Mouse (Mus musculus) heart, embryonic 16.5 days (tissue): Measurements from ENCODE around the gene Lrrc7. TPM values are rescaled to one million over a fixed set of nuclear protein-coding genes. Genes with fewer than 3 reads are reported as not detected.
A peak's percentile ranks its signal among the peaks of the same experiment; 100 is the strongest.

ENCODE experiments used
- ATAC-seq: fragments of 200-750 bp; cut with Nextera tagmentation; replicated peaks from 2 replicates; pipeline ENCODE4 v1.8.0; 2017; ENCODE audit warnings: moderate number of reproducible peaks; ENCODE audit not compliant: insufficient read depth, low FRiP score; ENCODE audit errors: extremely low read depth
- H3K27ac ChIP-seq: fragments of 300-500 bp; sonication (generic); 2 replicates; pipeline ENCODE4 v1.5.1; 2014; ENCODE audit warnings: mild to moderate bottlenecking, low read length, control low read depth, moderate library complexity
- H3K27me3 ChIP-seq: fragments of 300-500 bp; sonication (generic); 2 replicates; pipeline ENCODE4 v1.6.1; 2014; ENCODE audit warnings: low read length, mixed read lengths; ENCODE audit not compliant: control insufficient read depth, insufficient read depth
- H3K36me3 ChIP-seq: fragments of 300-500 bp; sonication (generic); 2 replicates; pipeline ENCODE4 v1.6.1; 2014; ENCODE audit not compliant: control insufficient read depth, insufficient read depth
- H3K4me1 ChIP-seq: fragments of 300-500 bp; sonication (generic); 2 replicates; pipeline ENCODE4 v1.6.1; 2014; ENCODE audit warnings: low read length, mixed read lengths; ENCODE audit not compliant: control insufficient read depth, insufficient read depth
- H3K4me2 ChIP-seq: fragments of 300-500 bp; sonication (generic); 2 replicates; pipeline ENCODE4 v1.6.1; 2014; ENCODE audit warnings: low read depth, mild to moderate bottlenecking, control low read depth, low read length
- H3K4me3 ChIP-seq: fragments of 300-500 bp; sonication (generic); 2 replicates; pipeline ENCODE4 v1.5.1; 2014; ENCODE audit warnings: mild to moderate bottlenecking, control low read depth, low read length
- H3K9ac ChIP-seq: fragments of 300-500 bp; sonication (generic); 2 replicates; pipeline ENCODE4 v1.6.1; 2014; ENCODE audit warnings: low read length, control low read depth
- H3K9me3 ChIP-seq: fragments of 300-500 bp; sonication (generic); replicated peaks from 2 replicates; pipeline ENCODE4 v1.6.1; 2016; ENCODE audit warnings: low read length; ENCODE audit not compliant: control insufficient read depth
- WGBS: fragments of 180-500 bp; shearing (Covaris S2); extraction: QIAGEN DNeasy Blood & Tissue Kit; methylation state at CpG from one replicate; pipeline ENCODE4 v1.1.7; 2014; 5-methylcytosine and 5-hydroxymethylcytosine counted together
- polyA plus RNA-seq: library from polyadenylated mRNA; unstranded; fragments of >200 nt; fragmentation: Nextera tagmentation; extraction: Ambion mirVana; gene quantifications from 2 replicates; pipeline ENCODE4 v1.2.1, GENCODE M21; 2015

The Lrrc7 gene
- 0.11 and 0.14 TPM in 2 replicates for polyA plus RNA-seq

DNA sequence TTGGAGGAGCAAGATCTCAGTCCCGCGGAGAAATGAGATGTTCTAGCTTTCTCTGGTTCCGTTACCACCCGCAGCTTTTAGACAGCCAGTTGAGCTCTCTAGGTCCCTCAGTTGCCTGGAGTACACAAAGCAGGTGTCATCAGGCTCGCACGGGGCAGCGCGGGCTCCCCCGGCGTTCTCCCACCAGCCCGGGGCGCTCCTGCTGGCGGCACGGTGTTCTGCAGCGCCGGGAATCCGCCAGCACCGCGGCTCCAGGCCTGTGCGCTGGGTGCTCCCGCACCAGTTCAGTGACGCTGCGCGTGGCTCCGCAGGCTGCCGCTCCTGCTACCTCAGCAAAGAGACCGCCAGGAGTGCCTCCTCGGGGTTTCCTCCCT lies at the start of gene Lrrc7:
Gene Lrrc7 (minus strand): TSS at position 235 of the 374 bp plus-strand sequence.
- peaks cover 29% of the 10 kb centered on the region for H3K27me3 ChIP-seq
- no peak within 1 kb of the TSS for H3K27ac ChIP-seq
- no peaks in the 10 kb centered on the region for H3K36me3 ChIP-seq
- H3K4me1 ChIP-seq, result peaks cover 11% of the 10 kb centered on the region
- ATAC-seq, result peak; percentile 79
- H3K9me3 ChIP-seq, result no peaks in the 10 kb centered on the region
- under 1% methylated on average over 28 of the region's 28 CpGs for WGBS
- H3K9ac ChIP-seq, result peak within 1 kb of the TSS; percentile 57
- H3K4me2 ChIP-seq, result peak within 1 kb of the TSS; percentile 99
- H3K4me3 ChIP-seq, result peak within 1 kb of the TSS; percentile 64

DNA sequence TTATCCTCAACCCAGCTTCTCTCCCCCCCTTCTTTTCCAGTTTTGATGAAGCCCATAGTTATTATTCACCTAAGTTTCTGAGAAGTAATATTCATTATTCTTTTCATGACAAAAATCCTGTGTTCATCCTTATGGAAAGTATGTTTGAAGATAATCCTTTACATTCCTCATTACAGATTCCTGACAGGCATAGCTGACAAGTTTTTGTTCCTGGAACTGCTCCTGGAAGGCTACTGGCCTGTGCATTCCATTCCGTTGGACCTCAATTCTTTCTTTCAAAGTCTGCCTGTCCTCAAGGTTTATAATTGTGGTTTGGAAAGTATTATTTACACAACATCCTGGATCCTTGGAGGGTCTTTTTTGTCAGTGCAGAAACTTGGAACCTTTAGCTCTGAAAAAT lies 45.0 kb upstream of the Lrrc7 start:
- Histone ChIP-seq H3K4me3 (no peak overlapping the region), H3K9me3 (no peaks in the 10 kb centered on the region), H3K36me3 (no peaks in the 10 kb centered on the region), H3K27ac (no peak overlapping the region), H3K9ac (no peak overlapping the region), H3K4me2 (no peak overlapping the region), H3K27me3 (no peaks in the 10 kb centered on the region), H3K4me1 (no peaks in the 10 kb centered on the region)
- ATAC-seq, result no peak
- WGBS, result 44% methylated on average over 1 of the region's 1 CpGs

DNA sequence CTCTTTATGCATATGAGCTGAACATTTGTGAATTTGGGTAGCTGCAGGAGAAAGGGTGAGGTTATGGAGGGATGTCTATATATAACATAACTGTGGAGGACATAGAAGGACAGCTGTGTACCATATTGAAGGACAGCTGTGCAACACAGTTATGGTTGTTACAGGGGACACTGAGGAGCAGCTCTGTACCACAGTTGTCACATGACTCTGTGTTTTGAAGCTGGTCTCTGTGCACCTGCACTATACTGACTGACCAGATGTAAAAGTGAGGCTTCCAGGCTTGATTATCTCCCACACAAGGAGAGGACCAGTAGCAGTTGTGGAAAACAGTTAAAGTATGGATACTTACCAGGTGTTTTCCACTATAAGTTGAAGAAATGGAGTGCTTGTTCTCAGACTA lies 43.3 kb upstream of the Lrrc7 start:
- Histone ChIP-seq H3K4me3 (no peak overlapping the region), H3K9ac (no peak overlapping the region), H3K27ac (no peak overlapping the region), H3K27me3 (no peaks in the 10 kb centered on the region), H3K4me2 (no peak overlapping the region), H3K36me3 (no peaks in the 10 kb centered on the region), H3K4me1 (no peaks in the 10 kb centered on the region), H3K9me3 (no peaks in the 10 kb centered on the region)
- no peak for ATAC-seq

DNA sequence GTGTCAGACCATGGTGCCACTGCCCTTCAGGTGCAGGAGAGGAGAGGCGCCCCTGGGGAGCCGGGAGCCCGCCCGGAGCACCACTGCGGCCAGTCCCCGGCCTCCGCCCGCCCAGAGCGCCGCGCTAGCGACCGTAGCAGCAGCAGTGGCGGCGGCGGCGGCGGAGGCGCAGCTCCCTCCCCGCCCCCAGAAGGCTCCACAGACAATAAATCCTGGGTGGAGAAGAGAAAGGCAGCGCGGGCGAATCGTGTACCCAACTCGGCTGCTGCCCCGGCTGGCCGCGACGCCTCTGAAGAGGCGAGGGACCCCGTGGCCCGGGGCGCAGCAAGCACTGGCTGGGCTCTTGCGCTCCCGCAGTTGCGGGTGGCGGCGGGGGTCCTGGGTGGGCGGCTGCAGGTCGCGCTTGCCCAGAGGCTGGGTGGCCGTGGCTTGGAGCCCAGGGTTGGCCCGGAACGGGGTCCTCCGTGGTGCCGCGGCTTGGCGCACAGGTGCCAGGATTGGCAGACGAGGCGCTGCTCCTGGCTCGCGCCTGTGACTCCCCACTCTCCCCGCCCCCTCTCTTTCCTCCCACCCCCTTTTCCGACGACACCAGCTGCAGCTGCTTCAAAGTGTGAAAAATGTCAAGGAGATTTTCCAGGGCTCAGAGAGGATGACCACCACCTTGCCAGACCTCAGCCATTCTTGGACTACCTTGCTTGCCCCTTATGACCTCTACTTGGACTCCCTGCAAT lies 600 bp downstream of the Lrrc7 start:
- peaks cover 11% of the 10 kb centered on the region for H3K4me1 ChIP-seq
- peak overlapping the region; percentile 57 for H3K9ac ChIP-seq
- H3K36me3 ChIP-seq, result no peaks in the 10 kb centered on the region
- WGBS, result 2% methylated on average over 48 of the region's 55 CpGs
- ATAC-seq, result peak; percentile 58; the same call in 1 of the 2 replicates
- no peaks in the 10 kb centered on the region for H3K9me3 ChIP-seq
- peak overlapping the region; percentile 99 for H3K4me2 ChIP-seq
- H3K27me3 ChIP-seq, result peaks cover 29% of the 10 kb centered on the region
- no peak overlapping the region for H3K27ac ChIP-seq
- H3K4me3 ChIP-seq, result peak overlapping the region; percentile 64

DNA sequence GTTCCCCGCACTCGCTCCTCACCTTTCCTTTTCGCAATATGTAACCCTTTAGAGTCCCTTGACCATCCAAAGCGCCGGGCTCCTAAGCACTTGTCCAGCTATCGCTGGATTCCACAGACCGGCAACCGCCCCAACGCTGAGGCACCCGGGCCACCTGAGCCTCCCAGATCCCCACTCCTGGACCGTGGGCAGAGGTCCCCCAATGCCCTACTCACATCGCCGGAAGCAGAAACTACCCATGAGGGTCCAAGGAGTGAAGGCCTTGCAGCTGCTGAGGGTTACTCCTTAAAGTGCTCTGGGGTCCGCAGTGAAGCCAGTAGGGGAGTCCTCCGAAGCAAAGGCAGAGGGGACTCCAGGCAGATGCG lies 1.1 kb downstream of the Lrrc7 start:
- Histone ChIP-seq H3K9ac (peak overlapping the region; percentile 57), H3K27me3 (peaks cover 29% of the 10 kb centered on the region), H3K9me3 (no peaks in the 10 kb centered on the region), H3K4me2 (peak overlapping the region; percentile 99), H3K4me1 (peaks cover 11% of the 10 kb centered on the region), H3K4me3 (peak overlapping the region; percentile 64), H3K36me3 (no peaks in the 10 kb centered on the region), H3K27ac (no peak overlapping the region)
- WGBS, result 1% methylated on average over 16 of the region's 16 CpGs
- ATAC-seq, result no peak

DNA sequence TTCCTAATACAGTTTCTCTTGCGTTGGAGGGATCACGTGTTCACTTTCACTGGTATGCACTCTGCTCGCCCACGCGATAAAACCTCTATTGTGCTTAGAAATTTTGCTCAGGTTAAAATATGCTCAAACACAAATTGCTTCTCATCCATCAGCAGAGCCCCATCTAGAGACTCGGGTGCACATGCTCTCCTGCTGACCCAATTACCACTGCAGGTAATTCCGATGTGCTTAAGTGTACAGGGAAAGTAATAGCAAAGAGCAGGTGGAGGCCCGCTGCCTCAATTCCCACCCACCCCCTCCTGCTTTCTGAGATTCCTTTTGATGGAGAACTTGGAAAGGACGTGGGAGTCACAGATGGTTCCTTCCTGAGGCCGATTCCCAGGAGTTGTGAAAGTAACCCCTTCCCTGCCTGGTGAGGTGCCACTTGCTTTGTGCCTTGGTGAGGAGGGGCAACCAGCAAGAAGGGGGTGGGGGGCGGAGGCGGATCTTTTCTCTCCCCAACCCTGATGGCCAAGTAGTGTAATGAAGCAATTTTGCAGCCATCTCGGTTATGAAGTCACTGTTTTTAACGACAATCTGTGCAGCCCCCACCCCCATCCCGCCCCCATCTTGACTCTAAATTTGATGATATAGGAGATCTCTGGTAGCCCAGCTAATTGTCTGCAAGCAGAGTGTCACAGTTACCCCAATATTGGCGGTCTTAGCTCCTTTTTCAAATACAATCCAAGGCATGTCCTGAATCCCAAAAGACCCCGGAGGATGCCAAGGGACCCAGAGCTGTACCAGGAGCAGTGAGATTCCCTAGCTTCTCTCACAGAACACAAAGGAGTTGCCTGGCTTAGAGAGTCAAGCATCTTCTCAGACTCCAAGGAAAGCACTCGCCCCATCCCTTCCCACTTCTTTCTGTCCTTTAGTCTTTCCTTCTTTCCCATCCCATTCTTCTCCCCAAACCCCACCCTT lies 2.0 kb downstream of the Lrrc7 start:
- 4% methylated on average over 18 of the region's 18 CpGs for WGBS
- no peak overlapping the region for H3K9ac ChIP-seq
- no peak for ATAC-seq

DNA sequence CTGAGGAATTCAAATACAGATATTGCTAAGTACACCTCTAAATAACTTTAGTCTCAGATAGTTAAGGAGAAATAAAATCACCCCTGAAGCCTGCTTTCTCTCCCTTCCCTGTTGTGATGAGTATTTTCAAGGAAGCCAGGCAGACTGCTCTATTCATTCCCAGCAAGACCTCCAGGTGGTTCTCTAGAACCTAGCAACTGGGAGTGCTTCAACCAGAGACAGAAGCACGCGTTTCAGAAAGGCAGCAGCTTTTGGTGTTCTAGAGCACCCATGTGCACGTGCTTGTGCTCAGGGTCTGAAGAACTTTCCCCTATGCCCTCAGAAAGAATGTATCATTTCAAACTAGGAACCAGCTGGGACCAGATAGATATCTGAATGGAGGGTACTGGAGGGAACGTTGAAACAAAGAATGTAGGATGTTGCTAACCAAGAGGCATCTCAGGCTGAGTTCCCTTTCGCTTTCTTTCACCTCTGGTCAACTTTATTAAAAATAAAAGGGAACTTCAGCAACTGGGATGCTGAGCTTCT lies 2.8 kb downstream of the Lrrc7 start:
- Histone ChIP-seq H3K27ac (no peak overlapping the region), H3K9me3 (no peaks in the 10 kb centered on the region), H3K4me3 (peak overlapping the region; percentile 6), H3K4me1 (peaks cover 11% of the 10 kb centered on the region), H3K9ac (no peak overlapping the region), H3K4me2 (peak overlapping the region; percentile 44), H3K27me3 (peaks cover 29% of the 10 kb centered on the region), H3K36me3 (no peaks in the 10 kb centered on the region)
- 12% methylated on average over 5 of the region's 5 CpGs for WGBS
- no peak for ATAC-seq

More for the DNA sequence above, 2.0 kb downstream of the Lrrc7 start:
- H3K36me3 ChIP-seq, result no peaks in the 10 kb centered on the region
- H3K4me2 ChIP-seq, result peak overlapping the region; percentile 99
- peaks cover 29% of the 10 kb centered on the region for H3K27me3 ChIP-seq
- H3K4me1 ChIP-seq, result peaks cover 11% of the 10 kb centered on the region
- H3K27ac ChIP-seq, result no peak overlapping the region
- H3K4me3 ChIP-seq, result peak overlapping the region; percentile 6
- H3K9me3 ChIP-seq, result no peaks in the 10 kb centered on the region

DNA sequence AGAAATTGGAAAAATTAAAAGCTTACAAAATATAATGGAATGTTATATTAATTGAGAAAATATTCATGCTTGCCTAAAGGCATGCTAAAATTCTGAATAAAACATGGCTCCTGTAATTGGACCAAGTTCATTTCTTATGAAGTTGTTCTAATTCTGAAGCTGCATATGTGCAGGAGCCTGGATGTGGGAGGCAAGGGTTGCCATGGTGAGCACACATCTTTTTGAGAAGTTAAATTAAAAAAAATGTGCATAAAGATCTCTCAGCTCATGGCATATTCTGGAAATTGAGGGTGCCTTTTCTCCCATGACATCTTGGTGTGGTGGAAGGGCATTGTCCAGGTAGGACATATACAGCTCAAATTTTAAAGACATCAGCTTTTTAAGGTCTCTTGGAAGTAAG lies 3.4 kb downstream of the Lrrc7 start:
- no peaks in the 10 kb centered on the region for H3K36me3 ChIP-seq
- H3K4me1 ChIP-seq, result peaks cover 11% of the 10 kb centered on the region
- peaks cover 29% of the 10 kb centered on the region for H3K27me3 ChIP-seq
- no peak overlapping the region for H3K27ac ChIP-seq
- H3K9me3 ChIP-seq, result no peaks in the 10 kb centered on the region
- H3K4me3 ChIP-seq, result no peak overlapping the region
- no peak overlapping the region for H3K4me2 ChIP-seq
- no peak for ATAC-seq
- H3K9ac ChIP-seq, result no peak overlapping the region

DNA sequence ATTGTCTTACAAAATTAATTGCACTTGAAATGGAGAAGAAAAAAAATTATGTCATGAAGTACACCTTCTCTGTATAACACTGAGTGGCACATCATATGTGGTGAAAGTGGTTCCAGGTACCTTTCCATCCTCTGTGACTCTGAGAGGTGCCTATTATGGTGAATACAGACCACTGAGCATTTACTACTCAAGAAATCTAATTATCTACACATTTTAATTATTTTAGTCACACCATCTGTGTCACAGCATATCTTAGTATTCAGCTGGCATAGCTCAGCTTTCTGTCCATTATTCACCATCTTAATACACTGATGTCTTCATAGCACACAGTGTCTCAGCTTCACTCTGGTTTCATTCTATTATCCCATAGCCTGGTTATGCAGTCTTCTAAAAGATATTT lies 7.7 kb downstream of the Lrrc7 start:
- Histone ChIP-seq H3K9me3 (no peaks in the 10 kb centered on the region), H3K27me3 (no peaks in the 10 kb centered on the region), H3K4me2 (no peak overlapping the region), H3K4me3 (no peak overlapping the region), H3K36me3 (no peaks in the 10 kb centered on the region), H3K9ac (no peak overlapping the region), H3K27ac (no peak overlapping the region), H3K4me1 (no peaks in the 10 kb centered on the region)
- ATAC-seq, result no peak
